Mouse (Mus musculus) erythroblast, embryonic 14.5 days (primary cell): ENCODE results near the gene Txlng.

Source experiments
- GATA1 ChIP-seq: IDR thresholded peaks from 2 replicates; pipeline ENCODE4 v1.6.1; 2012; ENCODE audit warnings: low read length, inconsistent platforms, mixed read lengths
- TAL1 ChIP-seq: IDR thresholded peaks from 3 replicates; pipeline ENCODE4 v1.6.1; 2012; ENCODE audit warnings: low read length, inconsistent platforms, mixed read lengths

DNA sequence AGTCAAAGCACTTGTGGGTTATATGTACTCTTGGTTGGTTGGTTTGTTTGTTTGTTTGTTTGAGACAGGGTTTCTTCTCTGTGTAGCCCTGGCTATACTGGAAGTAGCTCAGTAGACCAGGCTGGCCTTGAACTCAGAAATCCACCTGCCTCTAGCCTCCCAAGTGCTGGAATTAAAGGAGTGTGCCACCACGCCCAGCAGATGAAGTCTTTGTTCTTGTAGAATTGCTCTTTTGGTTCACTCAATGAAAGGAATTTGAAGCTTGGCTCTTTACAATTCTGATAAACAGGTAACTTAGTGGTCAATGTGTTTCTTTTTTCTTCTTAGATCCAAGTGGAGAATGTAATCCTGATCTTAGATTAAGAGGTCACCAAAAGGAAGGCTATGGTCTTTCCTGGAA lies 58.5 kb downstream of the Txlng start:
- TF ChIP-seq GATA1: no peak
- TF ChIP-seq TAL1: no peak
